Mouse (Mus musculus): Measurements from ENCODE around the gene Htatip2.

- no peak for TF ChIP-seq POLR2A (IDR thresholded peaks at IDR 0.05; ENCODE audit: extremely low read depth, insufficient read depth, low read length)
- TF ChIP-seq CTCF (IDR thresholded peaks at IDR 0.05; ENCODE audit: low read depth, low read length): no peak
Measured at GRCm38 (mm10) chr7:49739448-49739847, 19.5 kb upstream of the Htatip2 start.
